Mouse (Mus musculus): ENCODE data around the gene Tollip. TPM values are rescaled to one million over a fixed set of nuclear protein-coding genes. Genes with fewer than 3 reads are reported as not detected.

Tollip gene
- polyA plus RNA-seq, 1 experiment from 2014 or later, result 69.2 TPM

DNA sequence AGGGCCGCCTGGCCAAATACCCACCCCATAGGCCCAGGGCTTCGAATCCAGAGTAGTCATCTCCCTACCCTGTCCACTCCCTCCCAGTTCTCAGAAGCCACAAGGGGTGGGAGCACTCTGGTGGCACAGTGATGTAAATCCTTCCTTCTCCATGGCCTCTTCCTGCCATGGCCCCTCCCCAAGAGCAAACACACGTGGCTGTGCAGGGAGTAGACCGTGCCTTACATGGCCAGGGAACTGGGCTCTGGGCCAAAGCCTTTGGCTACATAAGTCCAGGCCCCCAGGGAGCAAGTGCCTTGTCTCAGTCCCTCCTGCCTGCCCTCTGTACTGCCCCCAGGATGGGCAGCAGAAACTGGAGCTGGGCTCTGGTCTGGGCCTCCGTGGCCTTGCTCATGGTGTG, 79.5 kb downstream of the Tollip start, which contains the start of gene Muc5b:
TSS of gene Muc5b (plus strand) at position 292 of the 400 bp plus-strand sequence.
- Histone ChIP-seq H3K9me3 (no peaks in the 10 kb centered on the region), H3K4me3 (replicated peaks) (no peak within 1 kb of the TSS), H3K9ac (no peak within 1 kb of the TSS), H3K4me1 (no peaks in the 10 kb centered on the region), H3K27ac (no peak within 1 kb of the TSS), H3K27me3 (no peaks in the 10 kb centered on the region), H3K4me2 (no peak within 1 kb of the TSS), H3K36me3 (replicated peaks) (no peaks in the 10 kb centered on the region)
- no peak for ATAC-seq (ENCODE audit: low FRiP score)
- WGBS, result 80% methylated on average over 5 of the region's 5 CpGs

DNA sequence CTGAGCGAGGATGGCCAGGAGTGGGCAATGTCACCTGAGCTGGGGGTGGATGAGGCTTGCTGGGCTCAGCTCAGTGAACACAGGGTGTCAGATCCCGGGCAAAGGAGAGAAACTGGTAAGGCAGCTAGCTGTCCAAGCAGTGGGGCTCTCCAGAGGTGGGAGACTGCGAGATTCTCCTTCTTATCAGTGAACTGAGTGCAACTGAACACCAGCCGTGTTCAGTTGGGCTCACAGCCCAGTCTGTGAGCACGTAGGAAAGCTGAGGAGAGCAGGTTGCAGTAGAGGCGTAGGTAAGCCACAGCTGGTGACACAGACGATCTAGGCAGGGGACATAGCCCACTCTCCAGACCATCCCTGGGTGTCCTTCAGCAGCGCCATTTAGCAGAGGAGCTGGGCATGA, 81.9 kb downstream of the Tollip start:
- Histone ChIP-seq H3K4me3 (replicated peaks) (no peak overlapping the region), H3K27ac (no peak overlapping the region), H3K27me3 (no peaks in the 10 kb centered on the region), H3K4me1 (no peaks in the 10 kb centered on the region), H3K4me2 (no peak overlapping the region), H3K9ac (no peak overlapping the region), H3K36me3 (replicated peaks) (no peaks in the 10 kb centered on the region), H3K9me3 (no peaks in the 10 kb centered on the region)
- WGBS, result 76% methylated on average over 8 of the region's 8 CpGs
- no peak for ATAC-seq (ENCODE audit: low FRiP score)

DNA sequence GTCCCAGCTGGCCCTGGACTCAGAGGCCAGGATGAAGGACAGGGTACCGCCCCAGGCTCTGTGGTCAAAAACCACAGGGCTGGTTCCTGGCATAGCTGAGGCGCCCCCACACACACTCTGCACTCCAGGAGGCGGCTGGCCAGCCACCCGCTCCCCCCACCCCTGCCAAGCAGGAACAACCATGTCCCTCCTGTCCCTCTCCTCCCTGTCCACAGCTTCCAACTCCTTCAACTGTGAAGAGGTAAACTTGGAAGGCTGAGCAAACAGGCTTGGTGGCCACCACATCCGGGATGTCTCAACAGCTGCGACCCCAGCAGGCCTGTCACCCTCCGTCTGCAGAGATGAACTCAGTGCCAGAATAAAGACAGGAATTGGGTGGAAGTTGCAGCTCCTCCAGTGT, 82.4 kb downstream of the Tollip start:
- 89% methylated on average over 7 of the region's 7 CpGs for WGBS
- no peak for ATAC-seq (ENCODE audit: low FRiP score)
- no peak overlapping the region for H3K4me3 ChIP-seq (replicated peaks)

More for the DNA sequence above, 82.4 kb downstream of the Tollip start:
- Histone ChIP-seq H3K36me3 (replicated peaks) (no peaks in the 10 kb centered on the region), H3K4me1 (no peaks in the 10 kb centered on the region), H3K27ac (no peak overlapping the region), H3K4me2 (no peak overlapping the region), H3K9me3 (no peaks in the 10 kb centered on the region), H3K9ac (no peak overlapping the region), H3K27me3 (no peaks in the 10 kb centered on the region)

Other genes with a start within 250 kb of the Tollip start
- 0.19 and 0.24 TPM in 2 replicates for gene Muc2, start 228.2 kb downstream of the Tollip start, polyA plus RNA-seq (2016; fragmentation: Nextera tagmentation; extraction: Ambion mirVana)
- not detected in 2 replicates for gene Muc5ac, start 129.5 kb downstream of the Tollip start, polyA plus RNA-seq (2016; fragmentation: Nextera tagmentation; extraction: Ambion mirVana)
- gene Muc5b, start 79.4 kb downstream of the Tollip start, polyA plus RNA-seq (2016; fragmentation: Nextera tagmentation; extraction: Ambion mirVana), result 0.03 and 0.05 TPM in 2 replicates
- 19.8 and 20.2 TPM in 2 replicates for gene Brsk2, start 31.2 kb upstream of the Tollip start, polyA plus RNA-seq (2016; fragmentation: Nextera tagmentation; extraction: Ambion mirVana)
- gene Mob2, start 142.6 kb upstream of the Tollip start, polyA plus RNA-seq (2016; fragmentation: Nextera tagmentation; extraction: Ambion mirVana), result 46.4 and 46.9 TPM in 2 replicates
- gene Dusp8, start 177.3 kb upstream of the Tollip start, polyA plus RNA-seq (2016; fragmentation: Nextera tagmentation; extraction: Ambion mirVana), result 45.0 and 45.8 TPM in 2 replicates
- gene Gm45618, start 202.2 kb upstream of the Tollip start, polyA plus RNA-seq (2016; fragmentation: Nextera tagmentation; extraction: Ambion mirVana), result not detected in 2 replicates
- gene Gm39115, start 217.5 kb upstream of the Tollip start, polyA plus RNA-seq (2016; fragmentation: Nextera tagmentation; extraction: Ambion mirVana), result not detected in 2 replicates
- not detected in 2 replicates for gene Gm45337, start 226.1 kb upstream of the Tollip start, polyA plus RNA-seq (2016; fragmentation: Nextera tagmentation; extraction: Ambion mirVana)
- gene Gm29735, start 238.6 kb upstream of the Tollip start, polyA plus RNA-seq (2016; fragmentation: Nextera tagmentation; extraction: Ambion mirVana), result not detected in 2 replicates
- gene Gm4553, start 247.2 kb upstream of the Tollip start, polyA plus RNA-seq (2016; fragmentation: Nextera tagmentation; extraction: Ambion mirVana), result not detected in 2 replicates